Mouse (Mus musculus): Measurements from ENCODE around the gene Taf1a. TPM values are rescaled to one million over a fixed set of nuclear protein-coding genes. Genes with fewer than 3 reads are reported as not detected.
"Not testable (repeated sequence)": the region's sequence is repeated elsewhere in the genome, so short reads cannot be mapped to it uniquely, and the experiment has no call there.

Taf1a gene
- polyA plus RNA-seq (2015; fragmentation: Nextera tagmentation; extraction: Ambion mirVana), result 16.9 and 18.3 TPM in 2 replicates

- H3K27ac ChIP-seq, result peak within 1 kb of the TSS; percentile 20; the same call in 1 of the 2 replicates
- H3K9ac ChIP-seq (replicated peaks), result peak within 1 kb of the TSS; percentile 64
- peak within 1 kb of the TSS; percentile 83 for H3K4me3 ChIP-seq (replicated peaks)
- H3K4me1 ChIP-seq (replicated peaks), result peaks cover 16% of the 10 kb centered on the region
- peak; percentile 100 for ATAC-seq
- H3K27me3 ChIP-seq, result peaks cover 34% of the 10 kb centered on the region
- H3K9me3 ChIP-seq, result no peaks in the 10 kb centered on the region
- H3K36me3 ChIP-seq, result peaks cover 12% of the 10 kb centered on the region; the same call in 1 of the 2 replicates
- H3K4me2 ChIP-seq (replicated peaks), result peak within 1 kb of the TSS; percentile 82
- WGBS, result 6% methylated on average over 44 of the region's 44 CpGs
Observed at GRCm38 (mm10) chr1:183388426-183389406, at the start of gene Taf1a. TSS of gene Taf1a (plus strand) at chr1:183388981.

GRCm38 (mm10) chr1:183342902-183343301, 45.9 kb upstream of the Taf1a start:
- not testable (repeated sequence) for H3K27ac ChIP-seq; H3K4me3 ChIP-seq (replicated peaks); ATAC-seq; H3K9me3 ChIP-seq; H3K4me2 ChIP-seq (replicated peaks); H3K27me3 ChIP-seq; H3K9ac ChIP-seq (replicated peaks)
- H3K4me1 ChIP-seq (replicated peaks), result peaks cover 20% of the 10 kb centered on the region
- peaks cover 39% of the 10 kb centered on the region for H3K36me3 ChIP-seq
- WGBS, result 94% methylated on average over 1 of the region's 1 CpGs

- H3K4me3 ChIP-seq (replicated peaks), result peak overlapping the region; percentile 98
- peaks cover 41% of the 10 kb centered on the region for H3K36me3 ChIP-seq
- no peaks in the 10 kb centered on the region for H3K27me3 ChIP-seq
- peaks cover 20% of the 10 kb centered on the region for H3K4me1 ChIP-seq (replicated peaks)
- no peaks in the 10 kb centered on the region for H3K9me3 ChIP-seq
- peak overlapping the region; percentile 95 for H3K9ac ChIP-seq (replicated peaks)
- WGBS, result under 1% methylated on average over 72 of the region's 72 CpGs
- peak; percentile 98 for ATAC-seq
- peak overlapping the region; percentile 86 for H3K27ac ChIP-seq
- H3K4me2 ChIP-seq (replicated peaks), result peak overlapping the region; percentile 95
Observed at GRCm38 (mm10) chr1:183344886-183345816, 43.6 kb upstream of the Taf1a start.

- H3K36me3 ChIP-seq, result peaks cover 40% of the 10 kb centered on the region
- peaks cover 20% of the 10 kb centered on the region for H3K4me1 ChIP-seq (replicated peaks)
- ATAC-seq, result no peak; the same call in 1 of the 2 replicates
- H3K9ac ChIP-seq (replicated peaks), result peak overlapping the region; percentile 95
- no peaks in the 10 kb centered on the region for H3K9me3 ChIP-seq
- no peaks in the 10 kb centered on the region for H3K27me3 ChIP-seq
- H3K4me3 ChIP-seq (replicated peaks), result peak overlapping the region; percentile 98
- peak overlapping the region; percentile 95 for H3K4me2 ChIP-seq (replicated peaks)
- 9% methylated on average over 10 of the region's 10 CpGs for WGBS
- H3K27ac ChIP-seq, result peak overlapping the region; percentile 86
Observed at GRCm38 (mm10) chr1:183345817-183346195, 43.0 kb upstream of the Taf1a start.

- Histone ChIP-seq H3K9me3 (no peaks in the 10 kb centered on the region), H3K27me3 (no peaks in the 10 kb centered on the region), H3K36me3 (peaks cover 56% of the 10 kb centered on the region), H3K4me3 (replicated peaks) (no peak overlapping the region), H3K27ac (no peak overlapping the region), H3K4me1 (replicated peaks) (peaks cover 17% of the 10 kb centered on the region), H3K9ac (replicated peaks) (no peak overlapping the region), H3K4me2 (replicated peaks) (no peak overlapping the region)
- WGBS, result 26% methylated on average over 6 of the region's 6 CpGs
- no peak for ATAC-seq
Observed at GRCm38 (mm10) chr1:183349840-183350239, 38.9 kb upstream of the Taf1a start.

GRCm38 (mm10) chr1:183358901-183359300, 29.9 kb upstream of the Taf1a start:
- no peaks in the 10 kb centered on the region for H3K4me1 ChIP-seq (replicated peaks)
- H3K36me3 ChIP-seq, result peaks cover 81% of the 10 kb centered on the region
- no peak overlapping the region for H3K4me3 ChIP-seq (replicated peaks)
- ATAC-seq, result no peak
- H3K9me3 ChIP-seq, result no peaks in the 10 kb centered on the region
- no peaks in the 10 kb centered on the region for H3K27me3 ChIP-seq
- H3K27ac ChIP-seq, result no peak overlapping the region
- WGBS, result 92% methylated on average over 3 of the region's 3 CpGs
- no peak overlapping the region for H3K4me2 ChIP-seq (replicated peaks)
- H3K9ac ChIP-seq (replicated peaks), result no peak overlapping the region

GRCm38 (mm10) chr1:183362301-183362700, 26.5 kb upstream of the Taf1a start:
- ATAC-seq, result no peak
- H3K27me3 ChIP-seq, result no peaks in the 10 kb centered on the region
- 95% methylated on average over 5 of the region's 5 CpGs for WGBS
- H3K9me3 ChIP-seq, result no peaks in the 10 kb centered on the region
- 0 out of 2 replicates have a peak, but pooled peaks cover 3% of the 10 kb centered on the region for H3K4me1 ChIP-seq (replicated peaks)
- no peak overlapping the region for H3K9ac ChIP-seq (replicated peaks)
- peaks cover 64% of the 10 kb centered on the region for H3K36me3 ChIP-seq
- H3K4me3 ChIP-seq (replicated peaks), result no peak overlapping the region
- no peak overlapping the region for H3K27ac ChIP-seq
- no peak overlapping the region for H3K4me2 ChIP-seq (replicated peaks)

GRCm38 (mm10) chr1:183362729-183363576, 25.8 kb upstream of the Taf1a start:
- H3K27me3 ChIP-seq, result no peaks in the 10 kb centered on the region
- 86% methylated on average over 14 of the region's 14 CpGs for WGBS
- peaks cover 58% of the 10 kb centered on the region for H3K36me3 ChIP-seq
- H3K9me3 ChIP-seq, result no peaks in the 10 kb centered on the region
- no peak overlapping the region for H3K4me3 ChIP-seq (replicated peaks)
- no peak for ATAC-seq
- H3K4me1 ChIP-seq (replicated peaks), result peaks cover 8% of the 10 kb centered on the region
- no peak overlapping the region for H3K4me2 ChIP-seq (replicated peaks)
- H3K9ac ChIP-seq (replicated peaks), result no peak overlapping the region
- no peak overlapping the region for H3K27ac ChIP-seq

- Histone ChIP-seq H3K4me1 (replicated peaks) (peaks cover 13% of the 10 kb centered on the region), H3K9me3 (no peaks in the 10 kb centered on the region), H3K4me2 (replicated peaks) (no peak overlapping the region), H3K27me3 (no peaks in the 10 kb centered on the region), H3K9ac (replicated peaks) (no peak overlapping the region), H3K36me3 (peaks cover 52% of the 10 kb centered on the region), H3K27ac (no peak overlapping the region), H3K4me3 (replicated peaks) (no peak overlapping the region)
- no peak for ATAC-seq
- 95% methylated on average over 5 of the region's 5 CpGs for WGBS
Observed at GRCm38 (mm10) chr1:183363577-183363867, 25.3 kb upstream of the Taf1a start.

- Histone ChIP-seq H3K27ac (no peak overlapping the region), H3K4me3 (replicated peaks) (no peak overlapping the region), H3K9ac (replicated peaks) (no peak overlapping the region), H3K27me3 (no peaks in the 10 kb centered on the region), H3K9me3 (no peaks in the 10 kb centered on the region), H3K36me3 (peaks cover 27% of the 10 kb centered on the region), H3K4me2 (replicated peaks) (no peak overlapping the region), H3K4me1 (replicated peaks) (peaks cover 24% of the 10 kb centered on the region)
- ATAC-seq, result no peak
- WGBS, result 81% methylated on average over 5 of the region's 5 CpGs
Observed at GRCm38 (mm10) chr1:183366361-183366760, 22.4 kb upstream of the Taf1a start.
